Mouse (Mus musculus) layer of hippocampus, postnatal 36 days (tissue): ENCODE measurements around the gene Riox2. TPM values are rescaled to one million over a fixed set of nuclear protein-coding genes. Genes with fewer than 3 reads are reported as not detected.
"Not testable (repeated sequence)": the region's sequence is repeated elsewhere in the genome, so short reads cannot be mapped to it uniquely, and the experiment has no call there.

ENCODE experiments used
- DNase-seq, 2 experiments: peaks; one replicate each; pipeline ENCODE4 v3.0.0; 2022
- total RNA-seq, 2 experiments: library from RNA; stranded (reverse); gene quantifications; 2 replicates each; pipeline ENCODE4 v1.2.3; 2021

The Riox2 gene
- 10 to 100 TPM; 16.8 to 17.1 TPM for total RNA-seq

- DNase-seq: peak; percentile 80
These were observed at the start of gene Riox2 for GRCm38 (mm10) chr16:59471637-59472278. Riox2 (plus strand) TSS chr16:59471775.

- no peak for DNase-seq
These were observed 43.6 kb upstream of the Riox2 start for GRCm38 (mm10) chr16:59427960-59428359.

GRCm38 (mm10) chr16:59433181-59433580 lies 38.4 kb upstream of the Riox2 start:
- no peak for DNase-seq

- DNase-seq: no peak
These were observed 26.6 kb upstream of the Riox2 start for GRCm38 (mm10) chr16:59444880-59445559.

GRCm38 (mm10) chr16:59448181-59448580 lies 23.4 kb upstream of the Riox2 start:
- DNase-seq: peak; percentile 16 to 28

- DNase-seq: no peak
These were observed 22.5 kb upstream of the Riox2 start for GRCm38 (mm10) chr16:59449092-59449491.

- no peak for DNase-seq
These were observed 19.8 kb upstream of the Riox2 start for GRCm38 (mm10) chr16:59451813-59452212.

- not testable (repeated sequence) for DNase-seq
These were observed 12.2 kb upstream of the Riox2 start for GRCm38 (mm10) chr16:59459259-59459861.

- no peak for DNase-seq
These were observed 8.0 kb upstream of the Riox2 start for GRCm38 (mm10) chr16:59463567-59463966.

GRCm38 (mm10) chr16:59463973-59464372 lies 7.6 kb upstream of the Riox2 start:
- DNase-seq: no peak

- DNase-seq: no peak
These were observed 1.7 kb upstream of the Riox2 start for GRCm38 (mm10) chr16:59469846-59470245.

GRCm38 (mm10) chr16:59472546-59472945 lies 971 bp downstream of the Riox2 start:
- no peak for DNase-seq

- peak; percentile 18 to 34 for DNase-seq
These were observed 3.2 kb downstream of the Riox2 start for GRCm38 (mm10) chr16:59474788-59475187.

GRCm38 (mm10) chr16:59477955-59478354 lies 6.4 kb downstream of the Riox2 start:
- DNase-seq: no peak

- no peak for DNase-seq
These were observed 15.7 kb downstream of the Riox2 start for GRCm38 (mm10) chr16:59487239-59487638.

- no peak for DNase-seq
These were observed 16.5 kb downstream of the Riox2 start for GRCm38 (mm10) chr16:59487975-59488548.

- DNase-seq: no peak
These were observed 21.6 kb downstream of the Riox2 start for GRCm38 (mm10) chr16:59493199-59493598.

GRCm38 (mm10) chr16:59497947-59498346 lies 26.4 kb downstream of the Riox2 start:
- no peak for DNase-seq

GRCm38 (mm10) chr16:59499180-59499579 lies 27.6 kb downstream of the Riox2 start:
- no peak for DNase-seq

GRCm38 (mm10) chr16:59509830-59510229 lies 38.3 kb downstream of the Riox2 start:
- DNase-seq: no peak

GRCm38 (mm10) chr16:59515169-59515568 lies 43.6 kb downstream of the Riox2 start:
- DNase-seq: no peak

GRCm38 (mm10) chr16:59516965-59517364 lies 45.4 kb downstream of the Riox2 start:
- no peak for DNase-seq

- no peak for DNase-seq
These were observed 46.1 kb downstream of the Riox2 start for GRCm38 (mm10) chr16:59517447-59518219.
